Mouse (Mus musculus) embryonic facial prominence, embryonic 13.5 days (tissue): ENCODE measurements around the gene Cyb5r1. TPM values are rescaled to one million over a fixed set of nuclear protein-coding genes. Genes with fewer than 3 reads are reported as not detected.
"Not testable (repeated sequence)": the region's sequence is repeated elsewhere in the genome, so short reads cannot be mapped to it uniquely, and the experiment has no call there.

Source experiments
- ATAC-seq: fragments of 200-750 bp; cut with Nextera tagmentation; 2 replicates; pipeline ENCODE4 v1.8.0; 2017; ENCODE audit warnings: low read depth; ENCODE audit not compliant: insufficient number of reproducible peaks, insufficient read depth, low FRiP score, low TSS enrichment
- H3K27ac ChIP-seq: fragments of 300-500 bp; sonication (generic); 2 replicates; pipeline ENCODE4 v1.5.1; 2015; ENCODE audit warnings: moderate library complexity, mild to moderate bottlenecking, inconsistent platforms
- H3K27me3 ChIP-seq: fragments of 300-500 bp; sonication (generic); 2 replicates; pipeline ENCODE4 v1.6.1; 2015; ENCODE audit warnings: mild to moderate bottlenecking, inconsistent platforms
- H3K36me3 ChIP-seq: fragments of 300-500 bp; sonication (generic); 2 replicates; pipeline ENCODE4 v1.6.1; 2015; ENCODE audit warnings: mild to moderate bottlenecking, inconsistent platforms
- H3K4me1 ChIP-seq: fragments of 300-500 bp; sonication (generic); 2 replicates; pipeline ENCODE4 v1.6.1; 2015; ENCODE audit warnings: inconsistent platforms
- H3K4me2 ChIP-seq: fragments of 300-500 bp; sonication (generic); 2 replicates; pipeline ENCODE4 v1.6.1; 2015; ENCODE audit warnings: moderate library complexity, mild to moderate bottlenecking, inconsistent platforms
- H3K4me3 ChIP-seq: fragments of 300-500 bp; sonication (generic); 2 replicates; pipeline ENCODE4 v1.5.1; 2015; ENCODE audit warnings: mild to moderate bottlenecking, inconsistent platforms
- H3K9ac ChIP-seq: fragments of 300-500 bp; sonication (generic); 2 replicates; pipeline ENCODE4 v1.6.1; 2015; ENCODE audit warnings: mild to moderate bottlenecking, inconsistent platforms
- H3K9me3 ChIP-seq: fragments of 300-500 bp; sonication (generic); 2 replicates; pipeline ENCODE4 v1.6.1; 2016; ENCODE audit warnings: inconsistent platforms
- WGBS: fragments of 180-500 bp; shearing (Covaris S2); methylation state at CpG from one replicate; pipeline ENCODE4 v1.1.7; 2015; ENCODE audit warnings: mixed read lengths; 5-methylcytosine and 5-hydroxymethylcytosine counted together
- polyA plus RNA-seq: library from polyadenylated mRNA; unstranded; fragments of >200 nt; fragmentation: Nextera tagmentation; extraction: Ambion mirVana; gene quantifications from 2 replicates; pipeline ENCODE4 v1.2.1, GENCODE M21; 2015

The Cyb5r1 gene
- polyA plus RNA-seq, 1 experiment from 2014 or later, result 34.9 TPM

- H3K4me2 ChIP-seq, ATAC-seq, H3K4me1 ChIP-seq, H3K9me3 ChIP-seq, H3K27me3 ChIP-seq, H3K36me3 ChIP-seq, H3K27ac ChIP-seq, H3K4me3 ChIP-seq, H3K9ac ChIP-seq: not testable (repeated sequence)
- WGBS, result 86% methylated on average over 1 of the region's 1 CpGs
Observed at GRCm38 (mm10) chr1:134443288-134443687, 37.9 kb downstream of the Cyb5r1 start.

- H3K36me3 ChIP-seq, result no peaks in the 10 kb centered on the region
- H3K27ac ChIP-seq, result no peak overlapping the region
- no peak overlapping the region for H3K9ac ChIP-seq
- ATAC-seq, result no peak
- WGBS, result 92% methylated on average over 2 of the region's 2 CpGs
- no peaks in the 10 kb centered on the region for H3K4me1 ChIP-seq
- no peaks in the 10 kb centered on the region for H3K9me3 ChIP-seq
- no peaks in the 10 kb centered on the region for H3K27me3 ChIP-seq
- no peak overlapping the region for H3K4me3 ChIP-seq
- no peak overlapping the region for H3K4me2 ChIP-seq
Observed at GRCm38 (mm10) chr1:134445418-134445817, 40.1 kb downstream of the Cyb5r1 start.

GRCm38 (mm10) chr1:134448537-134448936 is 43.2 kb downstream of the Cyb5r1 start:
- 62% methylated on average over 3 of the region's 3 CpGs for WGBS
- not testable (repeated sequence) for H3K27ac ChIP-seq, H3K27me3 ChIP-seq, H3K9ac ChIP-seq, ATAC-seq, H3K4me2 ChIP-seq, H3K4me3 ChIP-seq, H3K4me1 ChIP-seq, H3K36me3 ChIP-seq, H3K9me3 ChIP-seq

GRCm38 (mm10) chr1:134450201-134450600 is 44.8 kb downstream of the Cyb5r1 start:
- no peaks in the 10 kb centered on the region for H3K27me3 ChIP-seq
- ATAC-seq, result no peak
- H3K4me3 ChIP-seq, result no peak overlapping the region
- no peak overlapping the region for H3K27ac ChIP-seq
- H3K9ac ChIP-seq, result no peak overlapping the region
- peaks cover 7% of the 10 kb centered on the region; the same call in 1 of the 2 replicates for H3K4me1 ChIP-seq
- WGBS, result 80% methylated on average over 4 of the region's 4 CpGs
- H3K36me3 ChIP-seq, result no peaks in the 10 kb centered on the region
- H3K9me3 ChIP-seq, result no peaks in the 10 kb centered on the region
- H3K4me2 ChIP-seq, result no peak overlapping the region

GRCm38 (mm10) chr1:134450986-134451385 is 45.6 kb downstream of the Cyb5r1 start:
- H3K4me2 ChIP-seq, result no peak overlapping the region
- no peak for ATAC-seq

GRCm38 (mm10) chr1:134454904-134455824 is 49.8 kb downstream of the Cyb5r1 start, which contains the start of gene Klhl12:
TSS of gene Klhl12 (plus strand) at chr1:134455531.
- WGBS, result 1% methylated on average over 54 of the region's 61 CpGs
- peak within 1 kb of the TSS; percentile 85 for H3K27ac ChIP-seq
- H3K9me3 ChIP-seq, result no peaks in the 10 kb centered on the region

More at GRCm38 (mm10) chr1:134450986-134451385, 45.6 kb downstream of the Cyb5r1 start:
- no peaks in the 10 kb centered on the region for H3K27me3 ChIP-seq
- H3K36me3 ChIP-seq, result no peaks in the 10 kb centered on the region
- peaks cover 8% of the 10 kb centered on the region for H3K4me1 ChIP-seq
- H3K27ac ChIP-seq, result no peak overlapping the region
- WGBS, result 44% methylated on average over 3 of the region's 3 CpGs
- no peaks in the 10 kb centered on the region for H3K9me3 ChIP-seq
- no peak overlapping the region for H3K4me3 ChIP-seq
- no peak overlapping the region for H3K9ac ChIP-seq

GRCm38 (mm10) chr1:134456060-134456459 is 50.7 kb downstream of the Cyb5r1 start:
- peaks cover 26% of the 10 kb centered on the region for H3K36me3 ChIP-seq
- peaks cover 21% of the 10 kb centered on the region for H3K4me1 ChIP-seq
- no peaks in the 10 kb centered on the region for H3K27me3 ChIP-seq
- H3K9ac ChIP-seq, result peak overlapping the region; percentile 95
- no peak for ATAC-seq
- H3K4me3 ChIP-seq, result peak overlapping the region; percentile 97
- H3K4me2 ChIP-seq, result peak overlapping the region; percentile 78
- H3K27ac ChIP-seq, result no peak overlapping the region
- no peaks in the 10 kb centered on the region for H3K9me3 ChIP-seq
- 21% methylated on average over 5 of the region's 5 CpGs for WGBS

More at GRCm38 (mm10) chr1:134454904-134455824, 49.8 kb downstream of the Cyb5r1 start, which contains the start of gene Klhl12:
- H3K27me3 ChIP-seq, result no peaks in the 10 kb centered on the region
- peak within 1 kb of the TSS; percentile 95 for H3K9ac ChIP-seq
- H3K4me3 ChIP-seq, result peak within 1 kb of the TSS; percentile 97
- ATAC-seq, result peak; percentile 89
- H3K4me1 ChIP-seq, result peaks cover 21% of the 10 kb centered on the region
- H3K36me3 ChIP-seq, result peaks cover 18% of the 10 kb centered on the region
- peak within 1 kb of the TSS; percentile 78 for H3K4me2 ChIP-seq

GRCm38 (mm10) chr1:134458139-134458727 is 52.9 kb downstream of the Cyb5r1 start:
- Histone ChIP-seq H3K4me1 (peaks cover 21% of the 10 kb centered on the region), H3K4me3 (no peak overlapping the region), H3K9ac (no peak overlapping the region), H3K4me2 (no peak overlapping the region), H3K27me3 (no peaks in the 10 kb centered on the region), H3K36me3 (peaks cover 46% of the 10 kb centered on the region), H3K9me3 (no peaks in the 10 kb centered on the region), H3K27ac (no peak overlapping the region)
- 90% methylated on average over 7 of the region's 7 CpGs for WGBS
- ATAC-seq, result no peak

- no peak overlapping the region for H3K9ac ChIP-seq
- no peaks in the 10 kb centered on the region for H3K27me3 ChIP-seq
- peaks cover 64% of the 10 kb centered on the region for H3K36me3 ChIP-seq
- no peak for ATAC-seq
- no peak overlapping the region for H3K27ac ChIP-seq
- peaks cover 14% of the 10 kb centered on the region for H3K4me1 ChIP-seq
- WGBS, result 90% methylated on average over 1 of the region's 1 CpGs
- no peak overlapping the region for H3K4me2 ChIP-seq
- no peaks in the 10 kb centered on the region for H3K9me3 ChIP-seq
- no peak overlapping the region for H3K4me3 ChIP-seq
Observed at GRCm38 (mm10) chr1:134460294-134461284, 55.2 kb downstream of the Cyb5r1 start.
